ENCODE assay signal across 11 mouse cellular contexts in genomic region chr7:27613751-27614499, GRCm38 (mm10). TPM values are rescaled to one million over a fixed set of nuclear protein-coding genes. Genes with fewer than 3 reads are reported as not detected.
DNase-seq lines count a peak whose midpoint lies in the region; ATAC-seq lines count a peak whose summit lies in the region.
"Had no signal": no experiment of that assay in that cellular context is flagged by ENCODE, and none has a peak within 500 bp of the region (broad histone marks: within the 10 kb centered on the region; RNA-seq: fewer than 3 reads in every experiment).

No protein-coding gene starts in this region.

- no peaks in the 10 kb centered on the region for H3K27me3 ChIP-seq in hindbrain, embryonic 13.5 days
- no peaks in the 10 kb centered on the region for H3K27me3 ChIP-seq in midbrain, embryonic 12.5 days
- H3K27me3 ChIP-seq: embryonic facial prominence, embryonic 12.5 days; lung, embryonic 15.5 days had no signal

- ATAC-seq in cerebellum, adult (ENCODE audit: insufficient number of reproducible peaks, low FRiP score, low TSS enrichment) = no peak
- peak; percentile 71 for ATAC-seq in hindbrain, embryonic 13.5 days (ENCODE audit: low FRiP score)
- peak; percentile 60; the same call in 1 of the 2 replicates for ATAC-seq in midbrain, embryonic 12.5 days (ENCODE audit: low FRiP score, low read depth)

- H3K27ac ChIP-seq in hindbrain, embryonic 13.5 days = peak overlapping the region; percentile 74
- H3K27ac ChIP-seq in midbrain, embryonic 12.5 days (replicated peaks) = peak overlapping the region; percentile 68
- H3K27ac ChIP-seq: embryonic facial prominence, embryonic 12.5 days; lung, embryonic 15.5 days had no signal

- no peaks in the 10 kb centered on the region for H3K9me3 ChIP-seq in hindbrain, embryonic 13.5 days
- no peaks in the 10 kb centered on the region for H3K9me3 ChIP-seq in midbrain, embryonic 12.5 days
- H3K9me3 ChIP-seq: embryonic facial prominence, embryonic 12.5 days; lung, embryonic 15.5 days had no signal

- H3K36me3 ChIP-seq in hindbrain, embryonic 13.5 days = peaks cover 56% of the 10 kb centered on the region
- H3K36me3 ChIP-seq in midbrain, embryonic 12.5 days = peaks cover 57% of the 10 kb centered on the region

- H3K4me3 ChIP-seq in hindbrain, embryonic 13.5 days = no peak overlapping the region
- H3K4me3 ChIP-seq in midbrain, embryonic 12.5 days = no peak overlapping the region
- H3K4me3 ChIP-seq: embryonic facial prominence, embryonic 12.5 days; lung, embryonic 15.5 days had no signal

- peak; percentile 69 for DNase-seq in cerebellum, adult 11 months
- peak; percentile 91 to 93 for DNase-seq in cerebellum, postnatal 10 days
- no peak for DNase-seq in T-cell, adult 2 months (ENCODE audit: low spot score)
- no peak for DNase-seq in kidney, adult 18-20 months
- DNase-seq in thymus, postnatal 14 days = no peak
- DNase-seq: gastrocnemius, postnatal 36 days had no signal

- H3K4me2 ChIP-seq in hindbrain, embryonic 13.5 days = 0 out of 2 replicates have a peak overlapping the region, but pooled peaks have one; percentile 3
- no peak overlapping the region for H3K4me2 ChIP-seq in midbrain, embryonic 12.5 days (replicated peaks)
- H3K4me2 ChIP-seq: embryonic facial prominence, embryonic 12.5 days; lung, embryonic 15.5 days had no signal

- no peak overlapping the region for H3K9ac ChIP-seq in hindbrain, embryonic 13.5 days
- H3K9ac ChIP-seq in midbrain, embryonic 12.5 days (replicated peaks) = no peak overlapping the region
- H3K9ac ChIP-seq: embryonic facial prominence, embryonic 12.5 days; lung, embryonic 15.5 days had no signal

- WGBS in hindbrain, embryonic 13.5 days = 36% methylated on average over 8 of the region's 8 CpGs
- whole genome bisulfite sequencing in midbrain, embryonic 12.5 days = 50% methylated on average over 8 of the region's 8 CpGs

- H3K4me1 ChIP-seq in hindbrain, embryonic 13.5 days (replicated peaks) = peaks cover 27% of the 10 kb centered on the region
- peaks cover 23% of the 10 kb centered on the region for H3K4me1 ChIP-seq in midbrain, embryonic 12.5 days
- H3K4me1 ChIP-seq: embryonic facial prominence, embryonic 12.5 days; lung, embryonic 15.5 days had no signal

RNA-seq across cellular contexts. Expression of gene Akt2, which starts 22.6 kb away (rescaled TPM):
- 68.0 and 71.0 TPM in 2 replicates for polyA plus RNA-seq in hindbrain, embryonic 13.5 days (2015; fragmentation: Nextera tagmentation; extraction: Ambion mirVana)
- polyA plus RNA-seq in midbrain, embryonic 12.5 days (2016; fragmentation: Nextera tagmentation; extraction: Ambion mirVana) = 79.6 and 90.9 TPM in 2 replicates

RNA-seq across cellular contexts. Expression of gene Ttc9b, which starts 39.8 kb away (rescaled TPM):
- 50.2 and 52.0 TPM in 2 replicates for polyA plus RNA-seq in hindbrain, embryonic 13.5 days (2015; fragmentation: Nextera tagmentation; extraction: Ambion mirVana)
- polyA plus RNA-seq in midbrain, embryonic 12.5 days (2016; fragmentation: Nextera tagmentation; extraction: Ambion mirVana) = 18.1 and 19.4 TPM in 2 replicates

Comparison
In these comparisons a context has a peak if more than half of its experiments do, and no peak if none do; other contexts are left out.
1. DNase-seq: peak in cerebellum, adult 11 months (single experiment) and cerebellum, postnatal 10 days (2 of 2); none in T-cell, adult 2 months (single experiment), kidney, adult 18-20 months (single experiment) and thymus, postnatal 14 days (single experiment).